Mouse (Mus musculus): ENCODE results near the gene Kif22. TPM values are rescaled to one million over a fixed set of nuclear protein-coding genes. Genes with fewer than 3 reads are reported as not detected.
A peak's percentile ranks its signal among the peaks of the same experiment; 100 is the strongest.

The Kif22 gene
- polyA plus RNA-seq, 1 experiment = 50.5 TPM

- peak overlapping the region; percentile 46; the same call in 1 of the 2 replicates for H3K27ac ChIP-seq (ENCODE audit: control insufficient read depth, insufficient read depth, low read length)
- peak; percentile 22 for DNase-seq
- H3K27me3 ChIP-seq (ENCODE audit: control insufficient read depth, insufficient read depth, low read length) = no peaks in the 10 kb centered on the region
- H3K4me1 ChIP-seq (replicated peaks; ENCODE audit: control insufficient read depth, insufficient read depth, low read length) = peaks cover 22% of the 10 kb centered on the region
- no peak overlapping the region for H3K4me3 ChIP-seq (ENCODE audit: control insufficient read depth, insufficient read depth, low read length)
- 77% methylated on average over 6 of the region's 6 CpGs for WGBS
- H3K36me3 ChIP-seq (ENCODE audit: control insufficient read depth, insufficient read depth, low read length) = peaks cover 23% of the 10 kb centered on the region
- no peak for TF ChIP-seq POLR2A (IDR thresholded peaks at IDR 0.05; ENCODE audit: control insufficient read depth, extremely low read depth, insufficient read depth, low read length, poor library complexity)
- TF ChIP-seq CTCF (IDR thresholded peaks at IDR 0.05; ENCODE audit: borderline replicate concordance, control insufficient read depth, extremely low read depth, insufficient read depth, low read length, poor library complexity) = no peak
Measured at GRCm38 (mm10) chr7:126978841-126979240, 63.4 kb downstream of the Kif22 start.

Other genes starting within 250 kb of the Kif22 start
- 460 and 482 TPM in 2 replicates for gene Ppp4c, start 250.0 kb downstream of the Kif22 start, polyA plus RNA-seq (2012; rRNA removed)
- 2.9 and 3.3 TPM in 2 replicates for gene Fam57b, start 244.8 kb downstream of the Kif22 start, polyA plus RNA-seq (2012; rRNA removed)
- gene 4930451I11Rik, start 210.8 kb downstream of the Kif22 start, polyA plus RNA-seq (2012; rRNA removed) = not detected in 2 replicates
- gene Doc2a, start 195.1 kb downstream of the Kif22 start, polyA plus RNA-seq (2012; rRNA removed) = 0.12 and 0.13 TPM in 2 replicates
- gene Hirip3, start 180.5 kb downstream of the Kif22 start, polyA plus RNA-seq (2012; rRNA removed) = 18.7 and 24.6 TPM in 2 replicates
- gene Ino80e, start 180.1 kb downstream of the Kif22 start, polyA plus RNA-seq (2012; rRNA removed) = 120 and 122 TPM in 2 replicates
- 182 and 198 TPM in 2 replicates for gene Taok2, start 157.8 kb downstream of the Kif22 start, polyA plus RNA-seq (2012; rRNA removed)
- 87.7 and 94.7 TPM in 2 replicates for gene Tmem219, start 119.6 kb downstream of the Kif22 start, polyA plus RNA-seq (2012; rRNA removed)
- gene Kctd13, start 113.6 kb downstream of the Kif22 start, polyA plus RNA-seq (2012; rRNA removed) = 38.8 and 42.4 TPM in 2 replicates
- gene Asphd1, start 92.9 kb downstream of the Kif22 start, polyA plus RNA-seq (2012; rRNA removed) = 0.33 and 0.35 TPM in 2 replicates
- gene Sez6l2, start 91.9 kb downstream of the Kif22 start, polyA plus RNA-seq (2012; rRNA removed) = 2.9 and 3.7 TPM in 2 replicates
- gene Cdipt, start 66.6 kb downstream of the Kif22 start, polyA plus RNA-seq (2012; rRNA removed) = 280 and 294 TPM in 2 replicates
- gene Cdiptos, start 66.4 kb downstream of the Kif22 start, polyA plus RNA-seq (2012; rRNA removed) = 0.34 and 1.0 TPM in 2 replicates
- 42.5 and 64.9 TPM in 2 replicates for gene Mvp, start 27.9 kb downstream of the Kif22 start, polyA plus RNA-seq (2012; rRNA removed)
- gene Pagr1b, start 26.0 kb downstream of the Kif22 start, polyA plus RNA-seq (2012; rRNA removed) = 5.4 and 6.2 TPM in 2 replicates
- 11.9 and 12.7 TPM in 2 replicates for gene Pagr1a, start 25.1 kb downstream of the Kif22 start, polyA plus RNA-seq (2012; rRNA removed)
- 103 and 113 TPM in 2 replicates for gene Gm42742, start 21.4 kb downstream of the Kif22 start, polyA plus RNA-seq (2012; rRNA removed)
- gene Prrt2, start 21.3 kb downstream of the Kif22 start, polyA plus RNA-seq (2012; rRNA removed) = 49.7 and 53.1 TPM in 2 replicates
- gene Maz, start 15.4 kb downstream of the Kif22 start, polyA plus RNA-seq (2012; rRNA removed) = 954 and 1,846 TPM in 2 replicates
- 0.73 and 1.2 TPM in 2 replicates for gene Zg16, start 44.9 kb upstream of the Kif22 start, polyA plus RNA-seq (2012; rRNA removed)
- gene AI467606, start 48.9 kb upstream of the Kif22 start, polyA plus RNA-seq (2012; rRNA removed) = 518 and 532 TPM in 2 replicates
- 8.0 and 10.1 TPM in 2 replicates for gene Qprt, start 79.8 kb upstream of the Kif22 start, polyA plus RNA-seq (2012; rRNA removed)
- 135 and 157 TPM in 2 replicates for gene Spn, start 95.4 kb upstream of the Kif22 start, polyA plus RNA-seq (2012; rRNA removed)
- 63.4 and 67.2 TPM in 2 replicates for gene Cd2bp2, start 153.6 kb upstream of the Kif22 start, polyA plus RNA-seq (2012; rRNA removed)
- gene Tbc1d10b, start 166.0 kb upstream of the Kif22 start, polyA plus RNA-seq (2012; rRNA removed) = 70.3 and 81.3 TPM in 2 replicates
- gene Mylpf, start 166.4 kb upstream of the Kif22 start, polyA plus RNA-seq (2012; rRNA removed) = 10.7 and 12.3 TPM in 2 replicates
- 30.4 and 31.6 TPM in 2 replicates for gene Zfp553, start 190.6 kb upstream of the Kif22 start, polyA plus RNA-seq (2012; rRNA removed)
- gene Sept1, start 190.7 kb upstream of the Kif22 start, polyA plus RNA-seq (2012; rRNA removed) = 1,045 and 1,102 TPM in 2 replicates
- 91.3 and 102 TPM in 2 replicates for gene Zfp771, start 201.8 kb upstream of the Kif22 start, polyA plus RNA-seq (2012; rRNA removed)
- 122 and 125 TPM in 2 replicates for gene Dctpp1, start 218.2 kb upstream of the Kif22 start, polyA plus RNA-seq (2012; rRNA removed)
- 37.2 and 46.3 TPM in 2 replicates for gene Sephs2, start 231.6 kb upstream of the Kif22 start, polyA plus RNA-seq (2012; rRNA removed)

All from thymus, adult 2 months (tissue).